In the genomic region with DNA sequence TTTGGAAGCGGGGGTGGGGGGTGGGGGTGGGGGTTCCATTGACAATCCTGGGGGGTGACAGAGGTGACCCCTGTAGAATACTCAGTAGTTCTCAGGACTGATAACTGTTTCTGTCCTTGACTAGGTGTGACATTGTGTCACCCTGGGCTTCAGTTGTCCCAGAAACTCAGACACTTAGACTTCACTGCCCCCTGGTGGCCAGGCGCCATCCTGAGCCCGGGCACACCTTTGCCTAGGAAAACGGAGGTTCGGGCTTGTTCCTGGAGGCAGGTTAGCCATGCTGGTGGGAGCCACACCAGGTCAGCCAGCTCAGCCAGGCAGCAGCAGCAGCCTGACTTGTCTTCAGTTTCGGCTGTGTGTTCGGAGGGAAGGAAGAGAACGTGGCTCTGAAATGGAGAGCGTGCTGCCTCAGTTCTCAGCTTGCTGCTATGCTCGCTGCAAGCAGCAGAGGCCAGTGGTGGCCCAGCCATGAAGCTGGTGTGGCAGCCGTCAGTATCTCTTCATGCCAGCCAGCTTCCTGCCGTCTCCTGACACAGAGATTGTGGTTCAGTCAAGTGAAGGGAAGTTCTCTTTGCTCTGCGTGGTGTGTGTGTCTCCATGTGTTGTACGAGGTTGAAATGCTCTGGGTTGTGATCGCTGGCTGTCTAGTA, we compare ENCODE assay signal across 8 mouse cellular contexts. TPM values are rescaled to one million over a fixed set of nuclear protein-coding genes. Genes with fewer than 3 reads are reported as not detected.
DNase-seq lines count a peak whose midpoint lies in the region; ATAC-seq lines count a peak whose summit lies in the region.

No protein-coding gene starts in this region.

- no peak overlapping the region for H3K4me3 ChIP-seq in liver, embryonic 11.5 days (ENCODE audit: low read depth, low read length)

- H3K9me3 ChIP-seq in liver, embryonic 11.5 days (ENCODE audit: control insufficient read depth, low read length), result no peaks in the 10 kb centered on the region

- no peaks in the 10 kb centered on the region for H3K36me3 ChIP-seq in liver, embryonic 11.5 days (ENCODE audit: control insufficient read depth, insufficient read depth, low read length)

- no peaks in the 10 kb centered on the region for H3K4me1 ChIP-seq in liver, embryonic 11.5 days (replicated peaks; ENCODE audit: control insufficient read depth, insufficient read depth, low read length)

- no peak overlapping the region for H3K9ac ChIP-seq in liver, embryonic 11.5 days (ENCODE audit: low read depth, low read length)

- H3K27me3 ChIP-seq in liver, embryonic 11.5 days (replicated peaks; ENCODE audit: control insufficient read depth, insufficient read depth, low read length), result no peaks in the 10 kb centered on the region

- 48% methylated on average over 15 of the region's 15 CpGs for WGBS in liver, embryonic 11.5 days

- H3K4me2 ChIP-seq in liver, embryonic 11.5 days, result no peak overlapping the region

- H3K27ac ChIP-seq in liver, embryonic 11.5 days (ENCODE audit: low read depth, low read length), result no peak overlapping the region

- no peak for ATAC-seq in liver, embryonic 11.5 days (replicated peaks; ENCODE audit: low FRiP score)

- DNase-seq in 3134 (ENCODE audit: extremely low read depth, insufficient read length, low spot score), result peak; percentile 50
- DNase-seq in WW6 (ENCODE audit: low read depth, low spot score), result peak; percentile 36
- peak; percentile 91 to 94 for DNase-seq in cerebellum, postnatal 25 days
- peak; percentile 79 for DNase-seq in gastrocnemius, postnatal 10 days
- peak; percentile 80 for DNase-seq in kidney, adult 9 months
- DNase-seq in liver, embryonic 11.5 days (ENCODE audit: low spot score), result peak; percentile 53
- DNase-seq in neural tube, embryonic 10.5 days (ENCODE audit: extremely low spot score, low spot score), result peak; percentile 69
- DNase-seq in spleen, postnatal 4 days (ENCODE audit: low spot score in 2 of 2), result peak; percentile 71 to 90

RNA-seq across cellular contexts. Expression of gene Kcnab2, which starts 13.7 kb away (rescaled TPM):
- 1 to 10 TPM; 3.2 to 5.4 TPM for total RNA-seq in gastrocnemius, postnatal 10 days (2021)
- polyA plus RNA-seq in liver, embryonic 11.5 days (2014; fragmentation: Nextera tagmentation; extraction: Ambion mirVana), result 9.6 and 9.8 TPM in 2 replicates

RNA-seq across cellular contexts. Expression of gene Nphp4, which starts 14.9 kb away (rescaled TPM):
- 1 to 10 TPM; 1.2 to 1.8 TPM for total RNA-seq in gastrocnemius, postnatal 10 days (2021)
- 1.0 and 1.2 TPM in 2 replicates for polyA plus RNA-seq in liver, embryonic 11.5 days (2014; fragmentation: Nextera tagmentation; extraction: Ambion mirVana)

Comparison
In these comparisons a context has a peak if more than half of its experiments do, and no peak if none do; other contexts are left out.
1. DNase-seq: peak in every context shown above with its lines; median percentile 92 in cerebellum, postnatal 25 days; 80 in spleen, postnatal 4 days; 80 in kidney, adult 9 months; 79 in gastrocnemius, postnatal 10 days; 69 in neural tube, embryonic 10.5 days; 53 in liver, embryonic 11.5 days; 50 in 3134; 36 in WW6.